Mouse (Mus musculus): ENCODE data around the gene Rhox6.
"Not testable (repeated sequence)": the region's sequence is repeated elsewhere in the genome, so short reads cannot be mapped to it uniquely, and the experiment has no call there.

The Rhox6 gene

GRCm38 (mm10) chrX:37826610-37827009, at the start of gene Rhox6:
Gene Rhox6 (plus strand): TSS chrX:37826910.
- DNase-seq, result not testable (repeated sequence)

GRCm38 (mm10) chrX:37807286-37808080, 19.2 kb upstream of the Rhox6 start:
- DNase-seq, result no peak

GRCm38 (mm10) chrX:37809396-37809795, 17.3 kb upstream of the Rhox6 start:
- no peak for DNase-seq

GRCm38 (mm10) chrX:37811179-37811578, 15.5 kb upstream of the Rhox6 start:
- DNase-seq, result no peak

GRCm38 (mm10) chrX:37815665-37816064, 11.0 kb upstream of the Rhox6 start:
- no peak for DNase-seq

- DNase-seq, result not testable (repeated sequence)
Observed at GRCm38 (mm10) chrX:37831386-37831785, 4.7 kb downstream of the Rhox6 start, which contains the start of gene Rhox7a. Gene Rhox7a (plus strand): TSS chrX:37831686.

GRCm38 (mm10) chrX:37871641-37872040, 44.9 kb downstream of the Rhox6 start:
- no peak for DNase-seq

GRCm38 (mm10) chrX:37878844-37879243, 52.1 kb downstream of the Rhox6 start, which contains the start of gene Rhox8:
Gene Rhox8 (minus strand): TSS chrX:37878944.
- no peak for DNase-seq

All from cerebellum, adult 8-10 months (tissue).